In genomic region chr7:12921318-12921704, GRCm38 (mm10) we compare ENCODE assay signal across 8 mouse cellular contexts. TPM values are rescaled to one million over a fixed set of nuclear protein-coding genes. Genes with fewer than 3 reads are reported as not detected.
DNase-seq lines count a peak whose midpoint lies in the region; ATAC-seq and TF ChIP-seq lines count a peak whose summit lies in the region.

No protein-coding gene starts in this region.

- 0% methylated on average over 3 of the region's 3 CpGs for WGBS in heart, embryonic 15.5 days
- WGBS in forebrain, embryonic 16.5 days = 0% methylated on average over 3 of the region's 3 CpGs
- WGBS in macrophage (ENCODE audit: missing documents) = 0% methylated on average over 3 of the region's 3 CpGs

- TF ChIP-seq CTCF in MEL (IDR thresholded peaks at IDR 0.05 in 2 of 3, conservative IDR thresholded peaks at IDR 0.05 in 1 of 3; ENCODE audit: control insufficient read depth in 1 of 3, insufficient read depth in 1 of 3, low read depth in 2 of 3, low read length in 3 of 3, poor library complexity in 1 of 3, severe bottlenecking in 1 of 3) = no peak

- H3K27ac ChIP-seq in heart, embryonic 15.5 days = peak overlapping the region; percentile 94
- H3K27ac ChIP-seq in MEL (ENCODE audit: control insufficient read depth, low read depth, low read length) (peak overlapping the region; percentile 96), macrophage (peak overlapping the region; percentile 89)
- peak overlapping the region; percentile 94 for H3K27ac ChIP-seq in forebrain, embryonic 16.5 days (ENCODE audit: low read length)

- H3K9me3 ChIP-seq in heart, embryonic 15.5 days (replicated peaks) = no peaks in the 10 kb centered on the region
- H3K9me3 ChIP-seq in MEL (replicated peaks; ENCODE audit: insufficient read depth, low read length) = no peaks in the 10 kb centered on the region
- H3K9me3 ChIP-seq in forebrain, embryonic 16.5 days (ENCODE audit: control insufficient read depth, low read length) = no peaks in the 10 kb centered on the region

- H3K4me2 ChIP-seq in heart, embryonic 15.5 days = peak overlapping the region; percentile 85
- peak overlapping the region; percentile 90 for H3K4me2 ChIP-seq in forebrain, embryonic 16.5 days (ENCODE audit: low read length)

- H3K36me3 ChIP-seq in heart, embryonic 15.5 days = peaks cover 32% of the 10 kb centered on the region
- H3K36me3 ChIP-seq in MEL (ENCODE audit: control insufficient read depth in 1 of 2, insufficient read depth in 2 of 2, low read length in 2 of 2) = peaks cover 14 to 18% of the 10 kb centered on the region in 2 experiments
- H3K36me3 ChIP-seq in forebrain, embryonic 16.5 days (ENCODE audit: control insufficient read depth, insufficient read depth) = peaks cover 19% of the 10 kb centered on the region
- H3K36me3 ChIP-seq in macrophage (ENCODE audit: inconsistent target) = peaks cover 30% of the 10 kb centered on the region

- peak overlapping the region; percentile 88 for H3K4me3 ChIP-seq in heart, embryonic 15.5 days
- H3K4me3 ChIP-seq in MEL (ENCODE audit: control insufficient read depth in 1 of 2, insufficient read depth in 1 of 2, low read depth in 2 of 2, low read length in 2 of 2) (peak overlapping the region; percentile 57 to 90), macrophage (ENCODE audit: inconsistent target) (peak overlapping the region; percentile 99)
- peak overlapping the region; percentile 81 for H3K4me3 ChIP-seq in forebrain, embryonic 16.5 days (replicated peaks; ENCODE audit: low read length)

- DNase-seq in heart, postnatal 4 days = no peak
- no peak for DNase-seq in MEL (ENCODE audit: low read depth, low spot score)
- DNase-seq in right cerebral cortex, adult 18-20 months = no peak
- no peak for DNase-seq in gastrocnemius, postnatal 25 days

- no peaks in the 10 kb centered on the region for H3K27me3 ChIP-seq in heart, embryonic 15.5 days
- H3K27me3 ChIP-seq in MEL (ENCODE audit: control insufficient read depth in 1 of 2, insufficient read depth in 2 of 2, low read length in 2 of 2) = no peaks in the 10 kb centered on the region
- H3K27me3 ChIP-seq in forebrain, embryonic 16.5 days (replicated peaks; ENCODE audit: control insufficient read depth, insufficient read depth, low read length) = no peaks in the 10 kb centered on the region

- H3K4me1 ChIP-seq in heart, embryonic 15.5 days (replicated peaks) = peaks cover 12% of the 10 kb centered on the region
- H3K4me1 ChIP-seq in MEL (ENCODE audit: control insufficient read depth in 1 of 2, insufficient read depth in 2 of 2, low read length in 2 of 2) = peaks cover 0 to 10% of the 10 kb centered on the region in 2 experiments; a peak in 1 of 4 replicates
- H3K4me1 ChIP-seq in forebrain, embryonic 16.5 days (replicated peaks; ENCODE audit: control insufficient read depth, insufficient read depth, low read length) = peaks cover 14% of the 10 kb centered on the region

- no peak for TF ChIP-seq RAD21 in MEL (IDR thresholded peaks at IDR 0.05; ENCODE audit: low read depth, low read length)

- H3K9ac ChIP-seq in heart, embryonic 15.5 days = peak overlapping the region; percentile 70
- peak overlapping the region; percentile 98 for H3K9ac ChIP-seq in MEL (ENCODE audit: control insufficient read depth, low read depth, low read length, poor library complexity, severe bottlenecking)
- H3K9ac ChIP-seq in forebrain, embryonic 16.5 days (replicated peaks; ENCODE audit: low read depth, low read length) = peak overlapping the region; percentile 86

- TF ChIP-seq EP300 in MEL (IDR thresholded peaks at IDR 0.05; ENCODE audit: low read depth in 1 of 2, low read length in 2 of 2) = no peak

- H3K79me2 ChIP-seq in MEL (ENCODE audit: control insufficient read depth, insufficient read depth, low read length, poor library complexity) = peaks cover 28% of the 10 kb centered on the region
- peaks cover 22% of the 10 kb centered on the region for H3K79me2 ChIP-seq in macrophage (ENCODE audit: inconsistent target)

- no peak for ATAC-seq in heart, embryonic 15.5 days (replicated peaks; ENCODE audit: insufficient number of reproducible peaks, insufficient read depth, low FRiP score, low read depth)
- ATAC-seq in forebrain, embryonic 16.5 days = peak; percentile 0; the same call in 1 of the 2 replicates
- no peak for ATAC-seq in activated CD4-positive, CD25-positive, alpha-beta regulatory T cell, adult 4 months

- no peak for TF ChIP-seq POLR2A in MEL (IDR thresholded peaks at IDR 0.05; ENCODE audit: control insufficient read depth in 1 of 2, insufficient read depth in 1 of 2, low read depth in 1 of 2, low read length in 2 of 2, poor library complexity in 1 of 2)

RNA-seq across cellular contexts. Expression of gene Rps5, which starts 0.8 kb away (rescaled TPM):
- polyA plus RNA-seq in heart, embryonic 15.5 days (2015; fragmentation: Nextera tagmentation; extraction: Ambion mirVana) = 453 and 535 TPM in 2 replicates
- total RNA-seq in heart, postnatal 4 days (2021) = 100 to 1,000 TPM; 857 to 895 TPM
- total RNA-seq in MEL (2012; rRNA removed) = 3,873 and 4,196 TPM in 2 replicates
- polyA plus RNA-seq in MEL (2012; ENCODE audit: insufficient read depth in 1 of 2, insufficient read length in 2 of 2, low read depth in 1 of 2, low replicate concordance in 2 of 2, missing spikeins in 1 of 2) (1,000 to 10,000 TPM in 1 of 2 experiments, 100 to 1,000 TPM in 1; 960 to 2,915 TPM), macrophage (2018) (260 to 917 TPM (median 815 TPM) in 3 replicates)
- polyA plus RNA-seq in forebrain, embryonic 16.5 days (2015; fragmentation: Nextera tagmentation; extraction: Ambion mirVana) = 660 and 678 TPM in 2 replicates
- 100 to 1,000 TPM in 1 of 26 experiments, 10 to 100 TPM in 25; 16.7 to 174 (median 41.9) TPM for total RNA-seq in macrophage (2018; cell fraction: chromatin; rRNA removed)
- total RNA-seq in macrophage (2018; cell fraction: cytosol; rRNA removed) = 100 to 1,000 TPM; 545 to 842 (median 655) TPM
- total RNA-seq in macrophage (2018; cell fraction: nucleus; rRNA removed) = 100 to 1,000 TPM in 13 of 26 experiments, 10 to 100 TPM in 13; 43.6 to 163 (median 99.3) TPM
- 1,000 to 10,000 TPM; 2,813 to 3,009 TPM for polyA plus RNA-seq in activated CD4-positive, CD25-positive, alpha-beta regulatory T cell, adult 4 months (2017; shearing (Covaris generic))
- total RNA-seq in gastrocnemius, postnatal 25 days (2021) = 100 to 1,000 TPM; 498 to 510 TPM

RNA-seq across cellular contexts. Expression of gene Rnf225, which starts 5.9 kb away (rescaled TPM):
- polyA plus RNA-seq in heart, embryonic 15.5 days (2015; fragmentation: Nextera tagmentation; extraction: Ambion mirVana) = 0.47 and 0.49 TPM in 2 replicates
- total RNA-seq in heart, postnatal 4 days (2021) = under 1 TPM; 0.38 to 0.67 TPM
- 0.89 and 1.0 TPM in 2 replicates for total RNA-seq in MEL (2012; rRNA removed)
- 1 to 10 TPM in 1 of 2 experiments, not detected in 1; 2.3 TPM for polyA plus RNA-seq in MEL (2012; ENCODE audit: insufficient read depth in 1 of 2, insufficient read length in 2 of 2, low read depth in 1 of 2, low replicate concordance in 2 of 2, missing spikeins in 1 of 2)
- 0.65 and 0.67 TPM in 2 replicates for polyA plus RNA-seq in forebrain, embryonic 16.5 days (2015; fragmentation: Nextera tagmentation; extraction: Ambion mirVana)
- total RNA-seq in macrophage (2018; cell fraction: chromatin; rRNA removed) = 1 to 10 TPM in 2 of 26 experiments, under 1 TPM in 21, not detected in 3; 0.23 to 1.8 (median 0.57) TPM
- total RNA-seq in macrophage (2018; cell fraction: cytosol; rRNA removed) = under 1 TPM in 22 of 26 experiments, not detected in 4; 0.03 to 0.65 (median 0.19) TPM
- 1 to 10 TPM in 3 of 26 experiments, under 1 TPM in 22, not detected in 1; 0.15 to 2.6 (median 0.51) TPM for total RNA-seq in macrophage (2018; cell fraction: nucleus; rRNA removed)
- polyA plus RNA-seq in macrophage (2018) = 0.07 TPM in 1 of 3 replicates, not detected in the others
- polyA plus RNA-seq in activated CD4-positive, CD25-positive, alpha-beta regulatory T cell, adult 4 months (2017; shearing (Covaris generic)) = not detected
- under 1 TPM; 0.21 to 0.33 TPM for total RNA-seq in gastrocnemius, postnatal 25 days (2021)

RNA-seq across cellular contexts. Expression of gene Zscan22, which starts 23.7 kb away (rescaled TPM):
- polyA plus RNA-seq in heart, embryonic 15.5 days (2015; fragmentation: Nextera tagmentation; extraction: Ambion mirVana) = 9.5 and 11.2 TPM in 2 replicates
- 1 to 10 TPM; 7.1 to 7.3 TPM for total RNA-seq in heart, postnatal 4 days (2021)
- 1.3 and 2.5 TPM in 2 replicates for total RNA-seq in MEL (2012; rRNA removed)
- 1 to 10 TPM in 1 of 2 experiments, not detected in 1; 7.1 TPM for polyA plus RNA-seq in MEL (2012; ENCODE audit: insufficient read depth in 1 of 2, insufficient read length in 2 of 2, low read depth in 1 of 2, low replicate concordance in 2 of 2, missing spikeins in 1 of 2)
- 13.8 and 15.0 TPM in 2 replicates for polyA plus RNA-seq in forebrain, embryonic 16.5 days (2015; fragmentation: Nextera tagmentation; extraction: Ambion mirVana)
- 10 to 100 TPM in 3 of 26 experiments, 1 to 10 TPM in 23; 1.2 to 14.3 (median 3.6) TPM for total RNA-seq in macrophage (2018; cell fraction: chromatin; rRNA removed)
- total RNA-seq in macrophage (2018; cell fraction: cytosol; rRNA removed) = 1 to 10 TPM; 1.4 to 7.9 (median 6.0) TPM
- total RNA-seq in macrophage (2018; cell fraction: nucleus; rRNA removed) = 10 to 100 TPM in 3 of 26 experiments, 1 to 10 TPM in 23; 1.2 to 18.9 (median 3.6) TPM
- 5.2 to 9.0 TPM (median 7.8 TPM) in 3 replicates for polyA plus RNA-seq in macrophage (2018)
- 10 to 100 TPM in 1 of 2 experiments, 1 to 10 TPM in 1; 6.6 to 10.9 TPM for polyA plus RNA-seq in activated CD4-positive, CD25-positive, alpha-beta regulatory T cell, adult 4 months (2017; shearing (Covaris generic))
- total RNA-seq in gastrocnemius, postnatal 25 days (2021) = 1 to 10 TPM; 2.7 to 3.4 TPM

RNA-seq across cellular contexts. Expression of gene Zfp128, which starts 40.3 kb away (rescaled TPM):
- polyA plus RNA-seq in heart, embryonic 15.5 days (2015; fragmentation: Nextera tagmentation; extraction: Ambion mirVana) = 2.9 and 3.3 TPM in 2 replicates
- total RNA-seq in heart, postnatal 4 days (2021) = 1 to 10 TPM; 3.3 to 4.3 TPM
- 1.1 TPM in 2 replicates for total RNA-seq in MEL (2012; rRNA removed)
- polyA plus RNA-seq in MEL (2012; ENCODE audit: insufficient read depth in 1 of 2, insufficient read length in 2 of 2, low read depth in 1 of 2, low replicate concordance in 2 of 2, missing spikeins in 1 of 2) (1 to 10 TPM in 1 of 2 experiments, not detected in 1; 1.5 TPM), macrophage (2018) (1.6 to 2.1 TPM (median 1.9 TPM) in 3 replicates)
- polyA plus RNA-seq in forebrain, embryonic 16.5 days (2015; fragmentation: Nextera tagmentation; extraction: Ambion mirVana) = 9.0 and 10.2 TPM in 2 replicates
- 1 to 10 TPM in 15 of 26 experiments, under 1 TPM in 8, not detected in 3; 0.34 to 9.0 (median 2.0) TPM for total RNA-seq in macrophage (2018; cell fraction: chromatin; rRNA removed)
- 1 to 10 TPM in 16 of 26 experiments, under 1 TPM in 10; 0.19 to 2.6 (median 1.3) TPM for total RNA-seq in macrophage (2018; cell fraction: cytosol; rRNA removed)
- 1 to 10 TPM in 16 of 26 experiments, under 1 TPM in 9, not detected in 1; 0.12 to 8.7 (median 1.4) TPM for total RNA-seq in macrophage (2018; cell fraction: nucleus; rRNA removed)
- polyA plus RNA-seq in activated CD4-positive, CD25-positive, alpha-beta regulatory T cell, adult 4 months (2017; shearing (Covaris generic)) = 1 to 10 TPM in 1 of 2 experiments, under 1 TPM in 1; 0.84 to 2.4 TPM
- 1 to 10 TPM; 2.4 TPM for total RNA-seq in gastrocnemius, postnatal 25 days (2021)

RNA-seq across cellular contexts. Expression of gene Zfp324, which starts 44.3 kb away (rescaled TPM):
- 5.2 and 7.5 TPM in 2 replicates for polyA plus RNA-seq in heart, embryonic 15.5 days (2015; fragmentation: Nextera tagmentation; extraction: Ambion mirVana)
- total RNA-seq in heart, postnatal 4 days (2021) = 1 to 10 TPM; 4.9 to 5.4 TPM
- total RNA-seq in MEL (2012; rRNA removed) = 5.9 and 9.9 TPM in 2 replicates
- polyA plus RNA-seq in MEL (2012; ENCODE audit: insufficient read depth in 1 of 2, insufficient read length in 2 of 2, low read depth in 1 of 2, low replicate concordance in 2 of 2, missing spikeins in 1 of 2) (1 to 10 TPM in 1 of 2 experiments, not detected in 1; 5.2 TPM), macrophage (2018) (3.0 to 3.7 TPM (median 3.1 TPM) in 3 replicates)
- polyA plus RNA-seq in forebrain, embryonic 16.5 days (2015; fragmentation: Nextera tagmentation; extraction: Ambion mirVana) = 16.8 and 17.4 TPM in 2 replicates
- 10 to 100 TPM in 6 of 26 experiments, 1 to 10 TPM in 13, under 1 TPM in 7; 0.31 to 16.5 (median 3.4) TPM for total RNA-seq in macrophage (2018; cell fraction: chromatin; rRNA removed)
- total RNA-seq in macrophage (2018; cell fraction: cytosol; rRNA removed) = 1 to 10 TPM in 23 of 26 experiments, under 1 TPM in 3; 0.43 to 6.6 (median 4.0) TPM
- 10 to 100 TPM in 4 of 26 experiments, 1 to 10 TPM in 18, under 1 TPM in 4; 0.29 to 11.3 (median 4.2) TPM for total RNA-seq in macrophage (2018; cell fraction: nucleus; rRNA removed)
- 1 to 10 TPM; 2.4 to 3.4 TPM for polyA plus RNA-seq in activated CD4-positive, CD25-positive, alpha-beta regulatory T cell, adult 4 months (2017; shearing (Covaris generic))
- 1 to 10 TPM; 2.0 to 2.2 TPM for total RNA-seq in gastrocnemius, postnatal 25 days (2021)
